Mouse (Mus musculus) heart, embryonic 12.5 days (tissue): ENCODE measurements around the gene Hsd17b12. TPM values are rescaled to one million over a fixed set of nuclear protein-coding genes. Genes with fewer than 3 reads are reported as not detected.

Source experiments
- ATAC-seq: fragments of 200-750 bp; cut with Nextera tagmentation; 2 replicates; pipeline ENCODE4 v1.8.0; 2017; ENCODE audit warnings: moderate TSS enrichment, moderate library complexity; ENCODE audit not compliant: insufficient number of reproducible peaks, low FRiP score
- H3K27ac ChIP-seq: fragments of 300-500 bp; sonication (generic); 2 replicates; pipeline ENCODE4 v1.5.1; 2016; ENCODE audit warnings: mild to moderate bottlenecking, moderate library complexity; ENCODE audit not compliant: poor library complexity, severe bottlenecking
- H3K27me3 ChIP-seq: fragments of 300-500 bp; sonication (generic); replicated peaks from 2 replicates; pipeline ENCODE4 v1.6.1; 2016; ENCODE audit warnings: mild to moderate bottlenecking, moderate library complexity
- H3K36me3 ChIP-seq: fragments of 300-500 bp; sonication (generic); 2 replicates; pipeline ENCODE4 v1.6.1; 2016; ENCODE audit warnings: mild to moderate bottlenecking, moderate library complexity
- H3K4me1 ChIP-seq: fragments of 300-500 bp; sonication (generic); replicated peaks from 2 replicates; pipeline ENCODE4 v1.6.1; 2016; ENCODE audit warnings: mild to moderate bottlenecking
- H3K4me2 ChIP-seq: fragments of 300-500 bp; sonication (generic); 2 replicates; pipeline ENCODE4 v1.6.1; 2016; ENCODE audit warnings: mild to moderate bottlenecking, moderate library complexity
- H3K4me3 ChIP-seq: fragments of 300-500 bp; sonication (generic); 2 replicates; pipeline ENCODE4 v1.5.1; 2016; ENCODE audit warnings: mild to moderate bottlenecking
- H3K9ac ChIP-seq: fragments of 300-500 bp; sonication (generic); 2 replicates; pipeline ENCODE4 v1.6.1; 2016; ENCODE audit warnings: mild to moderate bottlenecking, moderate library complexity
- H3K9me3 ChIP-seq: fragments of 300-500 bp; sonication (generic); replicated peaks from 2 replicates; pipeline ENCODE4 v1.6.1; 2016; ENCODE audit warnings: mild to moderate bottlenecking, moderate library complexity
- WGBS: fragments of 180-500 bp; shearing (Covaris S2); methylation state at CpG from one replicate; pipeline ENCODE4 v1.1.7; 2016; 5-methylcytosine and 5-hydroxymethylcytosine counted together
- polyA plus RNA-seq: library from polyadenylated mRNA; unstranded; fragments of >200 nt; fragmentation: Nextera tagmentation; extraction: Ambion mirVana; gene quantifications from 2 replicates; pipeline ENCODE4 v1.2.1, GENCODE M21; 2016

The Hsd17b12 gene
- polyA plus RNA-seq, 1 experiment from 2014 or later, result 69.9 TPM

- Histone ChIP-seq H3K9me3 (no peaks in the 10 kb centered on the region), H3K4me1 (peaks cover 42% of the 10 kb centered on the region), H3K4me2 (no peak overlapping the region), H3K36me3 (peaks cover 3% of the 10 kb centered on the region; the same call in 1 of the 2 replicates), H3K4me3 (no peak overlapping the region), H3K27me3 (no peaks in the 10 kb centered on the region), H3K27ac (no peak overlapping the region), H3K9ac (no peak overlapping the region)
- 70% methylated on average over 2 of the region's 2 CpGs for WGBS
- ATAC-seq, result no peak
These were observed 113.6 kb downstream of the Hsd17b12 start for GRCm38 (mm10) chr2:94044174-94044573.

- Histone ChIP-seq H3K27me3 (no peaks in the 10 kb centered on the region), H3K4me3 (no peak overlapping the region), H3K36me3 (peaks cover 3% of the 10 kb centered on the region; the same call in 1 of the 2 replicates), H3K4me2 (no peak overlapping the region), H3K9me3 (no peaks in the 10 kb centered on the region), H3K9ac (no peak overlapping the region), H3K27ac (no peak overlapping the region), H3K4me1 (peaks cover 44% of the 10 kb centered on the region)
- WGBS, result 81% methylated on average over 5 of the region's 5 CpGs
- no peak for ATAC-seq
These were observed 114.1 kb downstream of the Hsd17b12 start for GRCm38 (mm10) chr2:94043662-94044061.

- H3K4me3 ChIP-seq, result no peak overlapping the region
- no peaks in the 10 kb centered on the region for H3K27me3 ChIP-seq
- peaks cover 49% of the 10 kb centered on the region for H3K4me1 ChIP-seq
- H3K36me3 ChIP-seq, result peaks cover 3% of the 10 kb centered on the region; the same call in 1 of the 2 replicates
- no peaks in the 10 kb centered on the region for H3K9me3 ChIP-seq
- no peak for ATAC-seq
- H3K9ac ChIP-seq, result no peak overlapping the region
- H3K27ac ChIP-seq, result no peak overlapping the region
- WGBS, result 93% methylated on average over 3 of the region's 3 CpGs
- H3K4me2 ChIP-seq, result no peak overlapping the region
These were observed 115.3 kb downstream of the Hsd17b12 start for GRCm38 (mm10) chr2:94042461-94042860.

- H3K36me3 ChIP-seq, result peaks cover 3% of the 10 kb centered on the region; the same call in 1 of the 2 replicates
- H3K9ac ChIP-seq, result no peak overlapping the region
- H3K4me3 ChIP-seq, result no peak overlapping the region
- 81% methylated on average over 5 of the region's 5 CpGs for WGBS
- no peaks in the 10 kb centered on the region for H3K27me3 ChIP-seq
- no peaks in the 10 kb centered on the region for H3K9me3 ChIP-seq
- peaks cover 38% of the 10 kb centered on the region for H3K4me1 ChIP-seq
- no peak overlapping the region for H3K4me2 ChIP-seq
- no peak for ATAC-seq
- H3K27ac ChIP-seq, result no peak overlapping the region
These were observed 117.2 kb downstream of the Hsd17b12 start for GRCm38 (mm10) chr2:94040391-94041125.

GRCm38 (mm10) chr2:94035428-94036331, 122.1 kb downstream of the Hsd17b12 start:
- Histone ChIP-seq H3K9ac (no peak overlapping the region), H3K9me3 (no peaks in the 10 kb centered on the region), H3K4me1 (peaks cover 24% of the 10 kb centered on the region), H3K4me3 (no peak overlapping the region), H3K27ac (no peak overlapping the region), H3K36me3 (peaks cover 30% of the 10 kb centered on the region), H3K4me2 (no peak overlapping the region), H3K27me3 (no peaks in the 10 kb centered on the region)
- ATAC-seq, result no peak
- 67% methylated on average over 9 of the region's 9 CpGs for WGBS

- H3K9me3 ChIP-seq, result no peaks in the 10 kb centered on the region
- H3K4me2 ChIP-seq, result no peak overlapping the region
- H3K27ac ChIP-seq, result no peak overlapping the region
- no peak overlapping the region for H3K4me3 ChIP-seq
- ATAC-seq, result no peak
- peaks cover 3% of the 10 kb centered on the region; the same call in 1 of the 2 replicates for H3K4me1 ChIP-seq
- peaks cover 30% of the 10 kb centered on the region for H3K36me3 ChIP-seq
- H3K27me3 ChIP-seq, result no peaks in the 10 kb centered on the region
- H3K9ac ChIP-seq, result no peak overlapping the region
These were observed 127.2 kb downstream of the Hsd17b12 start for GRCm38 (mm10) chr2:94030602-94031001.

GRCm38 (mm10) chr2:94024637-94025036, 133.1 kb downstream of the Hsd17b12 start:
- peaks cover 6% of the 10 kb centered on the region for H3K4me1 ChIP-seq
- no peaks in the 10 kb centered on the region for H3K9me3 ChIP-seq
- ATAC-seq, result no peak
- H3K27me3 ChIP-seq, result no peaks in the 10 kb centered on the region
- H3K36me3 ChIP-seq, result no peaks in the 10 kb centered on the region
- H3K9ac ChIP-seq, result no peak overlapping the region
- no peak overlapping the region for H3K4me2 ChIP-seq
- no peak overlapping the region for H3K4me3 ChIP-seq
- H3K27ac ChIP-seq, result no peak overlapping the region
- WGBS, result 37% methylated on average over 6 of the region's 6 CpGs

GRCm38 (mm10) chr2:94010335-94011291, 147.2 kb downstream of the Hsd17b12 start, which contains the start of gene Alkbh3:
TSS of gene Alkbh3 (minus strand) at chr2:94010807.
- H3K36me3 ChIP-seq, result peaks cover 28% of the 10 kb centered on the region
- H3K27ac ChIP-seq, result no peak within 1 kb of the TSS
- WGBS, result 5% methylated on average over 47 of the region's 47 CpGs
- peaks cover 9% of the 10 kb centered on the region for H3K4me1 ChIP-seq
- H3K4me2 ChIP-seq, result peak within 1 kb of the TSS; percentile 89
- peak within 1 kb of the TSS; percentile 89 for H3K9ac ChIP-seq
- peak; percentile 97 for ATAC-seq
- no peaks in the 10 kb centered on the region for H3K27me3 ChIP-seq
- peak within 1 kb of the TSS; percentile 94 for H3K4me3 ChIP-seq
- H3K9me3 ChIP-seq, result peaks cover 8% of the 10 kb centered on the region

- H3K9ac ChIP-seq, result no peak overlapping the region
- WGBS, result 12% methylated on average over 2 of the region's 2 CpGs
- peaks cover 83% of the 10 kb centered on the region for H3K36me3 ChIP-seq
- no peaks in the 10 kb centered on the region for H3K4me1 ChIP-seq
- H3K27ac ChIP-seq, result no peak overlapping the region
- no peak overlapping the region for H3K4me3 ChIP-seq
- H3K9me3 ChIP-seq, result no peaks in the 10 kb centered on the region
- H3K27me3 ChIP-seq, result no peaks in the 10 kb centered on the region
- H3K4me2 ChIP-seq, result no peak overlapping the region
- ATAC-seq, result peak; percentile 45; the same call in 1 of the 2 replicates
These were observed 155.4 kb downstream of the Hsd17b12 start for GRCm38 (mm10) chr2:94002331-94002730.

- H3K36me3 ChIP-seq, result peaks cover 85% of the 10 kb centered on the region
- 0 out of 2 replicates have a peak, but pooled peaks have one; percentile 15 for ATAC-seq
- H3K4me1 ChIP-seq, result no peaks in the 10 kb centered on the region
- 76% methylated on average over 4 of the region's 4 CpGs for WGBS
- H3K4me2 ChIP-seq, result no peak overlapping the region
- H3K9me3 ChIP-seq, result no peaks in the 10 kb centered on the region
- H3K9ac ChIP-seq, result no peak overlapping the region
- H3K4me3 ChIP-seq, result no peak overlapping the region
- no peaks in the 10 kb centered on the region for H3K27me3 ChIP-seq
- H3K27ac ChIP-seq, result no peak overlapping the region
These were observed 155.8 kb downstream of the Hsd17b12 start for GRCm38 (mm10) chr2:94001918-94002317.
